Mouse (Mus musculus) heart, embryonic 13.5 days (tissue): Measurements from ENCODE around the gene Ddost. TPM values are rescaled to one million over a fixed set of nuclear protein-coding genes. Genes with fewer than 3 reads are reported as not detected.

Experiments
- ATAC-seq: fragments of 200-750 bp; cut with Nextera tagmentation; 2 replicates; pipeline ENCODE4 v1.8.0; 2017; ENCODE audit warnings: moderate TSS enrichment; ENCODE audit not compliant: insufficient number of reproducible peaks, low FRiP score, low TSS enrichment; ENCODE audit errors: extremely low read depth
- H3K27ac ChIP-seq: fragments of 300-500 bp; sonication (generic); replicated peaks from 2 replicates; pipeline ENCODE4 v1.5.1; 2015; ENCODE audit warnings: moderate library complexity, mild to moderate bottlenecking, inconsistent platforms
- H3K27me3 ChIP-seq: fragments of 300-500 bp; sonication (generic); replicated peaks from 2 replicates; pipeline ENCODE4 v1.6.1; 2015; ENCODE audit warnings: mild to moderate bottlenecking, inconsistent platforms
- H3K36me3 ChIP-seq: fragments of 300-500 bp; sonication (generic); 2 replicates; pipeline ENCODE4 v1.6.1; 2015; ENCODE audit warnings: mild to moderate bottlenecking, inconsistent platforms
- H3K4me1 ChIP-seq: fragments of 300-500 bp; sonication (generic); 2 replicates; pipeline ENCODE4 v1.6.1; 2015; ENCODE audit warnings: inconsistent platforms
- H3K4me2 ChIP-seq: fragments of 300-500 bp; sonication (generic); 2 replicates; pipeline ENCODE4 v1.6.1; 2015; ENCODE audit warnings: inconsistent platforms, mild to moderate bottlenecking, moderate library complexity
- H3K4me3 ChIP-seq: fragments of 300-500 bp; sonication (generic); 2 replicates; pipeline ENCODE4 v1.5.1; 2015; ENCODE audit warnings: moderate library complexity, mild to moderate bottlenecking, inconsistent platforms
- H3K9ac ChIP-seq: fragments of 300-500 bp; sonication (generic); 2 replicates; pipeline ENCODE4 v1.6.1; 2015; ENCODE audit warnings: inconsistent platforms, mild to moderate bottlenecking, moderate library complexity
- H3K9me3 ChIP-seq: fragments of 300-500 bp; sonication (generic); 2 replicates; pipeline ENCODE4 v1.6.1; 2016; ENCODE audit warnings: inconsistent platforms
- WGBS: fragments of 180-500 bp; shearing (Covaris S2); methylation state at CpG from one replicate; pipeline ENCODE4 v1.1.7; 2015; ENCODE audit warnings: mixed read lengths; 5-methylcytosine and 5-hydroxymethylcytosine counted together
- polyA plus RNA-seq: library from polyadenylated mRNA; unstranded; fragments of >200 nt; fragmentation: Nextera tagmentation; extraction: Ambion mirVana; gene quantifications from 2 replicates; pipeline ENCODE4 v1.2.1, GENCODE M21; 2015

The Ddost gene
- polyA plus RNA-seq, 1 experiment from 2014 or later: 291 TPM

- 77% methylated on average over 7 of the region's 7 CpGs for WGBS
- Histone ChIP-seq H3K36me3 (no peaks in the 10 kb centered on the region), H3K4me2 (no peak overlapping the region), H3K4me1 (no peaks in the 10 kb centered on the region), H3K27me3 (peaks cover 32% of the 10 kb centered on the region), H3K27ac (no peak overlapping the region), H3K4me3 (no peak overlapping the region), H3K9me3 (no peaks in the 10 kb centered on the region), H3K9ac (no peak overlapping the region)
- no peak for ATAC-seq
Observed at GRCm38 (mm10) chr4:138288691-138289090, 15.8 kb upstream of the Ddost start.

- H3K4me2 ChIP-seq: no peak overlapping the region
- H3K27ac ChIP-seq: 0 out of 2 replicates have a peak overlapping the region, but pooled peaks have one; percentile 28
- ATAC-seq: no peak
- peaks cover 26% of the 10 kb centered on the region for H3K27me3 ChIP-seq
- H3K4me3 ChIP-seq: no peak overlapping the region
- H3K4me1 ChIP-seq: no peaks in the 10 kb centered on the region
- WGBS: 84% methylated on average over 13 of the region's 13 CpGs
- H3K9me3 ChIP-seq: no peaks in the 10 kb centered on the region
- H3K36me3 ChIP-seq: no peaks in the 10 kb centered on the region
- H3K9ac ChIP-seq: no peak overlapping the region
Observed at GRCm38 (mm10) chr4:138292028-138292427, 12.5 kb upstream of the Ddost start.

DNA sequence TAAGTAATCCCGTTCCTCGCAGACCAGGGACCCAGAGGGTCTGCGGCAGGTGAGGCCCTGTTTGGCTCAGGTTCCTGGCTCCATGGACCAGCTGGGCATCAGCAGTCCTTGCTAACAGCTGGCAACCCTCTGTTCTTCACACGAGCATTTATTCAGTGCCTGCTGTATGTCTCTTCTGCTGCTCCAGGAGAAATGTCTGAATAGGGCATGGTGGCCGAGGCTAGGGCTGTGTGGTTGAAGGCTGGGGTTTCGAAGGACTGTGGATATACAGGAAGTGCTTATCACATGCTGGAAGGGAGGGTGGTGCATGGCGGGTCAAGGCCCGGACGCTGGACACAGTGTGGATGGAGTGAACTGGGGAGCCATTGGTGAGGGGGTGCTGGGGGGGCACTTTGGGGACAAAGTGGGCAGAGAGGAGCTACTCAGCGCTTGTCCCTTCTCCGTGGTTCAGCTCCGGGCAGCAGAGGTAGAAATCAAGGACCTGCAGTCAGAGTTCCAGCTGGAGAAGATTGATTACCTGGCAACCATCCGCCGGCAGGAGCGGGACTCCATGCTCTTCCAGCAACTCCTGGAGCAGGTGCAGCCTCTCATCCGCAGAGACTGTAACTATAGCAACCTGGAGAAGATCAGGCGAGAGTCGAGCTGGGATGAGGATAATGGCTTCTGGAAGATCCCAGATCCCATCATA is 11.1 kb upstream of the Ddost start:
- H3K4me3 ChIP-seq: no peak overlapping the region
- 76% methylated on average over 18 of the region's 18 CpGs for WGBS
- no peak overlapping the region for H3K4me2 ChIP-seq
- H3K9ac ChIP-seq: no peak overlapping the region
- no peak overlapping the region for H3K27ac ChIP-seq
- ATAC-seq: no peak
- H3K36me3 ChIP-seq: no peaks in the 10 kb centered on the region
- peaks cover 16% of the 10 kb centered on the region for H3K27me3 ChIP-seq
- no peaks in the 10 kb centered on the region for H3K9me3 ChIP-seq
- H3K4me1 ChIP-seq: no peaks in the 10 kb centered on the region

DNA sequence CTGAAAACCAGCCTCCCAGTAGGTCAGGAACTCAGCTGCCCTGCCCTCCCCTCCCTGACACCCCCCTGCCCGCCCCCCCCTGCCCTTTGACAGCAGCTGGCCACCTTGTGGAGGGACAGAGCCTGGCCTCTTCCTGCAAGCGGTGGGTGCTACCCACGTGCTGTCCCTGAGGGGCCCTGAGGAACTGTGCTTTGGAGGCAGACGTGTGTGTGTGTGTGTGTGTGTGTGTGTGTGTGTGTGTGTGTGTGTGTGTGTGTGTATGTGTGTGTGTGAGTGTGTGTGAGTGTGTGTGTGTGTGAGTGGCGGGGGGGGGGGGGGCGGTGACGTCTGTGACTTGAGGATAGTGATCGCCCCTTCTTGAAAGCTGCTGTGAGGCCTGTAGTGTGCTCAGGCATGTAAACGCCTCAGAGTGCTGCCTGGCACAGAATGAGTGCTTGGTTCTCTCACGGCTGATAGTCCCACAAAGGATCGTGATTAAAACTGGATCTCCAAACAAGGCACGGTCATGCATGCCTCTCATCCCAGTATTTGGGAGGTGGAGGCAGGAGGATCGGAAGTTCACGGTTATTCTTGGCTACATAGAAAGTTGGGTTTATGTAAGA is 10.5 kb upstream of the Ddost start:
- Histone ChIP-seq H3K27me3 (peaks cover 16% of the 10 kb centered on the region; the same call in 1 of the 2 replicates), H3K4me1 (no peaks in the 10 kb centered on the region), H3K9ac (no peak overlapping the region), H3K27ac (no peak overlapping the region), H3K4me2 (no peak overlapping the region), H3K4me3 (no peak overlapping the region), H3K36me3 (no peaks in the 10 kb centered on the region), H3K9me3 (no peaks in the 10 kb centered on the region)
- 83% methylated on average over 9 of the region's 14 CpGs for WGBS
- no peak for ATAC-seq

GRCm38 (mm10) chr4:138301271-138301780 is 3.2 kb upstream of the Ddost start:
- ATAC-seq: no peak
- Histone ChIP-seq H3K4me3 (no peak overlapping the region), H3K9ac (no peak overlapping the region), H3K36me3 (no peaks in the 10 kb centered on the region), H3K4me1 (peaks cover 21% of the 10 kb centered on the region), H3K4me2 (no peak overlapping the region), H3K27ac (no peak overlapping the region), H3K27me3 (peaks cover 8% of the 10 kb centered on the region; the same call in 1 of the 2 replicates), H3K9me3 (no peaks in the 10 kb centered on the region; the same call in 1 of the 2 replicates)
- 73% methylated on average over 10 of the region's 10 CpGs for WGBS

DNA sequence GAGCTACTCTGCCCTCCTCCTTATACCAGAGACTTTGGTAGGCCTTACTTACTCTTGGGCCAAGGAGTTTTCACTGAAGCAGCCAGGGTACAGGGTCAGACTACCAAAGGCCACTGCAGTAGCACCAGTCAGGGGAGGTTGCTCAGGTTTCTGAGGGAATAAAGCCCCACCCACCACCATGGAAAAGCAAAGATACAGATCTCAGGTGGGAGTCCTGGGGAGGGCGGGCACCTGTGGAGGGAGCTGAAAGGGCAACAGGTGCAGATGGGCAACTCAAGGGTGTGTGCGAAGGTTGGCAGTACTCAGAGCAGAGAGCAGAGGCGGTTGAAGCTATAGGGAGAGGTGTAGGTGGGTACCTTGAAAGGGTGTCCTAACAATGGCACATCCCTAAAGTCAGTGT is 1.5 kb upstream of the Ddost start:
- H3K9ac ChIP-seq: peak overlapping the region; percentile 89; the same call in 1 of the 2 replicates
- H3K9me3 ChIP-seq: no peaks in the 10 kb centered on the region; the same call in 1 of the 2 replicates
- peaks cover 21% of the 10 kb centered on the region for H3K4me1 ChIP-seq
- WGBS: 87% methylated on average over 3 of the region's 3 CpGs
- no peak overlapping the region for H3K4me3 ChIP-seq
- peak overlapping the region; percentile 94; the same call in 1 of the 2 replicates for H3K4me2 ChIP-seq
- H3K27ac ChIP-seq: no peak overlapping the region
- peaks cover 15% of the 10 kb centered on the region for H3K36me3 ChIP-seq
- H3K27me3 ChIP-seq: peaks cover 7% of the 10 kb centered on the region; the same call in 1 of the 2 replicates
- ATAC-seq: no peak

- H3K36me3 ChIP-seq: peaks cover 20% of the 10 kb centered on the region
- 19% methylated on average over 18 of the region's 18 CpGs for WGBS
- ATAC-seq: no peak
Observed at GRCm38 (mm10) chr4:138303742-138304141, 788 bp upstream of the Ddost start.

DNA sequence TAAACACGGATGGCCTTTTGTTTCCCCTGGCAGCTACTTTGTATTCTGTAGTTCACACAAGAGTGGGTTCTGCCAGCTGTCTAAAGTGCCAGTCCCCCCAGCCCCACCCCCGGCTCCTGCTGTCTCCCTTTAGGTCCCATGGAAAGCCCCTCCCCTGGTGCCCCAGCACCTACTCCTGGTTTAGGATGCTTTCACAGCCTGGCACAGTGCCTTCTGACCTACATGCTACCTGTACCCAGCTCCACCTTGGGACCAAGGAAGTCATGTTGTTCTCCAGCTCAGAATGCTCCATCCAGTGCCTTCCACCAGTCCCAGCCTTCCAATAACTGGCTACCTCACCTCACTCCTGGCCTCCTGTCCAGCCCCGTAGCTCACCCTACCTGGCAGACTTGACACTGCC is 2.5 kb downstream of the Ddost start:
- WGBS: 86% methylated on average over 3 of the region's 3 CpGs
- Histone ChIP-seq H3K4me1 (peaks cover 21% of the 10 kb centered on the region), H3K27ac (no peak overlapping the region), H3K9ac (no peak overlapping the region), H3K36me3 (peaks cover 52% of the 10 kb centered on the region), H3K4me3 (no peak overlapping the region), H3K27me3 (no peaks in the 10 kb centered on the region), H3K9me3 (no peaks in the 10 kb centered on the region), H3K4me2 (no peak overlapping the region)
- ATAC-seq: no peak

More at GRCm38 (mm10) chr4:138303742-138304141, 788 bp upstream of the Ddost start:
- Histone ChIP-seq H3K27ac (peak overlapping the region; percentile 78), H3K9me3 (no peaks in the 10 kb centered on the region; the same call in 1 of the 2 replicates), H3K9ac (peak overlapping the region; percentile 89), H3K4me3 (peak overlapping the region; percentile 97), H3K4me1 (peaks cover 21% of the 10 kb centered on the region), H3K4me2 (peak overlapping the region; percentile 94), H3K27me3 (0 out of 2 replicates have a peak, but pooled peaks cover under 1% of the 10 kb centered on the region)

GRCm38 (mm10) chr4:138307739-138308138 is 3.2 kb downstream of the Ddost start:
- H3K4me2 ChIP-seq: no peak overlapping the region
- no peaks in the 10 kb centered on the region for H3K9me3 ChIP-seq
- H3K36me3 ChIP-seq: peaks cover 59% of the 10 kb centered on the region
- H3K27me3 ChIP-seq: no peaks in the 10 kb centered on the region
- WGBS: 83% methylated on average over 12 of the region's 12 CpGs
- ATAC-seq: no peak
- no peak overlapping the region for H3K9ac ChIP-seq
- H3K4me3 ChIP-seq: no peak overlapping the region
- no peak overlapping the region for H3K27ac ChIP-seq
- H3K4me1 ChIP-seq: peaks cover 21% of the 10 kb centered on the region

- Histone ChIP-seq H3K27ac (no peak overlapping the region), H3K9me3 (no peaks in the 10 kb centered on the region), H3K4me3 (no peak overlapping the region), H3K4me1 (peaks cover 6% of the 10 kb centered on the region), H3K9ac (no peak overlapping the region), H3K4me2 (no peak overlapping the region), H3K27me3 (no peaks in the 10 kb centered on the region), H3K36me3 (peaks cover 86% of the 10 kb centered on the region)
- WGBS: 89% methylated on average over 19 of the region's 19 CpGs
- ATAC-seq: no peak
Observed at GRCm38 (mm10) chr4:138310311-138310910, 5.9 kb downstream of the Ddost start.

- ATAC-seq: no peak
- H3K36me3 ChIP-seq: peaks cover 97% of the 10 kb centered on the region
- 61% methylated on average over 8 of the region's 8 CpGs for WGBS
Observed at GRCm38 (mm10) chr4:138311595-138311994, 7.1 kb downstream of the Ddost start.

More at GRCm38 (mm10) chr4:138311595-138311994, 7.1 kb downstream of the Ddost start:
- H3K27ac ChIP-seq: no peak overlapping the region
- no peak overlapping the region for H3K4me2 ChIP-seq
- H3K4me3 ChIP-seq: no peak overlapping the region
- no peaks in the 10 kb centered on the region for H3K9me3 ChIP-seq
- no peaks in the 10 kb centered on the region for H3K4me1 ChIP-seq
- no peak overlapping the region for H3K9ac ChIP-seq
- no peaks in the 10 kb centered on the region for H3K27me3 ChIP-seq
